12 mouse cellular contexts compared by ENCODE assay signal in the genomic region with DNA sequence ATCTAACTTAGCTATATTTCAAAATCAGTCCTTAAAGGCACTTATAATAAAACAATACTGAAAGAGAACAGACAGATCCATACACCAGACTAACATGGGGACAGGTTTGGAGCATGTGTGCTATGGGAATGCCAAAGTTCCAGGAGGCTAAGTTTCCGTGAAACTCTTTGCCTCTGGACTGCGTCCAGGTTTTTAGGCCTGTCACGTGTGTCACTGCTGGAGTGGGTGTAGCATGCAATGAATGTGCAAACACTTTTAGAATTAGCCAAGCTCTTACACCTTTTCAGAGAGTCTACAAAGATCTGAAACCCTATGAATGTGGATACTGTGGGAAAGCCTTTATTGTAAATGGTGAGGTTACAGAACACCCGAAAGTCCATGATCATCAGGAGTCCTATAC.
"Had no signal": no experiment of that assay in that cellular context is flagged by ENCODE, and none has a peak within 500 bp of the region (broad histone marks: within the 10 kb centered on the region; RNA-seq: fewer than 3 reads in every experiment).

No protein-coding gene starts in this region.

- H3K4me2 ChIP-seq: limb, embryonic 15.5 days; liver, embryonic 12.5 days; midbrain, embryonic 11.5 days; midbrain, embryonic 15.5 days; neural tube, embryonic 12.5 days had no signal

- H3K27me3 ChIP-seq: limb, embryonic 15.5 days; liver, embryonic 12.5 days; megakaryocyte, embryonic 14.5 days; midbrain, embryonic 15.5 days; neural tube, embryonic 12.5 days had no signal

- H3K4me1 ChIP-seq: limb, embryonic 15.5 days; liver, embryonic 12.5 days; megakaryocyte, embryonic 14.5 days; midbrain, embryonic 15.5 days; neural tube, embryonic 12.5 days had no signal

- H3K4me3 ChIP-seq: limb, embryonic 15.5 days; liver, embryonic 12.5 days; megakaryocyte, embryonic 14.5 days; midbrain, embryonic 15.5 days; neural tube, embryonic 12.5 days had no signal

- H3K27ac ChIP-seq: limb, embryonic 15.5 days; liver, embryonic 12.5 days; macrophage; midbrain, embryonic 15.5 days; neural tube, embryonic 12.5 days; stomach, postnatal 0 days had no signal

- DNase-seq: kidney, adult 2 months; kidney, postnatal 25 days; layer of hippocampus, postnatal 36 days; thymus, postnatal 14 days had no signal

- H3K36me3 ChIP-seq: midbrain, embryonic 15.5 days had no signal

- H3K9me3 ChIP-seq: limb, embryonic 15.5 days; midbrain, embryonic 15.5 days had no signal

- H3K9ac ChIP-seq: limb, embryonic 15.5 days; liver, embryonic 12.5 days; midbrain, embryonic 15.5 days; neural tube, embryonic 12.5 days had no signal

- ATAC-seq: liver, embryonic 12.5 days; midbrain, embryonic 15.5 days had no signal
